Mouse (Mus musculus): ENCODE data around the gene Defa2. TPM values are rescaled to one million over a fixed set of nuclear protein-coding genes. Genes with fewer than 3 reads are reported as not detected.
"Not testable (repeated sequence)": the region's sequence is repeated elsewhere in the genome, so short reads cannot be mapped to it uniquely, and the experiment has no call there.

Defa2 gene
- polyA plus RNA-seq (2017; shearing (Covaris generic)) = not detected

DNA sequence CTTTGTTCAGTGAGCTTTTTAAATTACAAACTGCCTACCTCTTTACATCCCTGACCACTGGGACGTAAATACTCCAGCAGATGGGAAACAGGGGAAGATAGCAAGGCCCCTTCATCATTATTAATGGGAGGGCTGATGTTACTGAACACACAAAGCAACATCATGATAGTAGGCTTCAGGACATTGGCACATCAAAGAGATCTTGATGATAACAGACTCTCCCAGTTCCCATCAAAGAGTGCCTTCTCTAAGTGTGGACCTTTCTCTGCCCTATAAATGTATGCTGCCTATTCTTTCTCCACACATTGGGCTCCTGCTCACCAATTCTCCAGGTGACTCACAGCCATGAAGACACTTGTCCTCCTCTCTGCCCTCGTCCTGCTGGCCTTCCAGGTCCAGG lies at the start of gene Defa2:
Defa2 (plus strand) TSS at position 301 of the 400 bp plus-strand sequence.
- ATAC-seq = not testable (repeated sequence)

- ATAC-seq = not testable (repeated sequence)
Observed at GRCm38 (mm10) chr8:21391511-21391910, 13.2 kb downstream of the Defa2 start, which contains the start of gene Defa33. Gene Defa33 (plus strand): TSS chr8:21391811.

- not testable (repeated sequence) for ATAC-seq
Observed at GRCm38 (mm10) chr8:21427111-21427510, 48.8 kb downstream of the Defa2 start, which contains the start of gene Defa36. Gene Defa36 (plus strand): TSS chr8:21427411.

Other genes starting within 250 kb of the Defa2 start
- not detected for gene Defa30, start 243.9 kb upstream of the Defa2 start, polyA plus RNA-seq (2017; shearing (Covaris generic))
- gene Defa22, start 216.2 kb upstream of the Defa2 start, polyA plus RNA-seq (2017; shearing (Covaris generic)) = not detected
- gene Defa31, start 186.9 kb upstream of the Defa2 start, polyA plus RNA-seq (2017; shearing (Covaris generic)) = not detected
- not detected for gene Gm15293, start 177.0 kb upstream of the Defa2 start, polyA plus RNA-seq (2017; shearing (Covaris generic))
- gene Gm15292, start 128.8 kb upstream of the Defa2 start, polyA plus RNA-seq (2017; shearing (Covaris generic)) = not detected
- not detected for gene Defa27, start 63.0 kb upstream of the Defa2 start, polyA plus RNA-seq (2017; shearing (Covaris generic))
- gene Defa29, start 51.5 kb upstream of the Defa2 start, polyA plus RNA-seq (2017; shearing (Covaris generic)) = not detected
- gene Defa33, start 13.3 kb downstream of the Defa2 start, polyA plus RNA-seq (2017; shearing (Covaris generic)) = not detected
- not detected for gene Defa36, start 48.9 kb downstream of the Defa2 start, polyA plus RNA-seq (2017; shearing (Covaris generic))
- not detected for gene Gm7849, start 78.0 kb downstream of the Defa2 start, polyA plus RNA-seq (2017; shearing (Covaris generic))
- gene Defa20, start 130.7 kb downstream of the Defa2 start, polyA plus RNA-seq (2017; shearing (Covaris generic)) = not detected
- gene Defa32, start 150.5 kb downstream of the Defa2 start, polyA plus RNA-seq (2017; shearing (Covaris generic)) = not detected
- not detected for gene Defa37, start 186.9 kb downstream of the Defa2 start, polyA plus RNA-seq (2017; shearing (Covaris generic))
- gene Defa28, start 204.5 kb downstream of the Defa2 start, polyA plus RNA-seq (2017; shearing (Covaris generic)) = not detected
- gene Gm7861, start 216.0 kb downstream of the Defa2 start, polyA plus RNA-seq (2017; shearing (Covaris generic)) = not detected
- gene Defa26, start 239.7 kb downstream of the Defa2 start, polyA plus RNA-seq (2017; shearing (Covaris generic)) = not detected

Data from inflammation-experienced regulatory T-cells, adult 6 months (primary cell).